Mouse (Mus musculus): ENCODE results near the gene Ppp1r13l. TPM values are rescaled to one million over a fixed set of nuclear protein-coding genes. Genes with fewer than 3 reads are reported as not detected.

The Ppp1r13l gene
- total and polyA plus RNA-seq, 3 experiments, result 1.5 to 15.9 TPM; not detected in 1

- H3K4me1 ChIP-seq (ENCODE audit: control insufficient read depth in 1 of 2, insufficient read depth in 2 of 2, low read length in 2 of 2), result peaks cover 9 to 30% of the 10 kb centered on the region in 2 experiments
- no peak overlapping the region for H3K4me3 ChIP-seq (ENCODE audit: control insufficient read depth in 1 of 2, insufficient read depth in 1 of 2, low read depth in 2 of 2, low read length in 2 of 2)
- TF ChIP-seq ZC3H11A (IDR thresholded peaks at IDR 0.05; ENCODE audit: low read depth, low read length), result no peak
- TF ChIP-seq MYB (IDR thresholded peaks at IDR 0.05; ENCODE audit: low read depth, low read length), result no peak
- TF ChIP-seq ELF1 (IDR thresholded peaks at IDR 0.05; ENCODE audit: low read depth, low read length), result no peak
- TF ChIP-seq TBP (IDR thresholded peaks at IDR 0.05; ENCODE audit: low read depth, low read length), result no peak
- no peak for TF ChIP-seq BHLHE40 (IDR thresholded peaks at IDR 0.05; ENCODE audit: borderline replicate concordance, low read depth, low read length)
- no peak for TF ChIP-seq POLR2AphosphoS2 (IDR thresholded peaks at IDR 0.05; ENCODE audit: low read length)
- TF ChIP-seq USF1 (IDR thresholded peaks at IDR 0.05; ENCODE audit: low read depth, low read length), result no peak
- TF ChIP-seq NELFE (IDR thresholded peaks at IDR 0.05; ENCODE audit: low read depth, low read length), result no peak
- TF ChIP-seq SIN3A (IDR thresholded peaks at IDR 0.05; ENCODE audit: low read length), result no peak
- TF ChIP-seq MAFK (IDR thresholded peaks at IDR 0.05; ENCODE audit: borderline replicate concordance, low read depth, low read length), result no peak
- H3K36me3 ChIP-seq (ENCODE audit: control insufficient read depth in 1 of 2, insufficient read depth in 2 of 2, low read length in 2 of 2), result peaks cover 0 to 12% of the 10 kb centered on the region in 2 experiments; a peak in 2 of 4 replicates
- no peaks in the 10 kb centered on the region for H3K79me2 ChIP-seq (ENCODE audit: control insufficient read depth, insufficient read depth, low read length, poor library complexity)
- no peak overlapping the region for H3K9ac ChIP-seq (ENCODE audit: control insufficient read depth, low read depth, low read length, poor library complexity, severe bottlenecking)
- H3K27me3 ChIP-seq (ENCODE audit: control insufficient read depth in 1 of 2, insufficient read depth in 2 of 2, low read length in 2 of 2), result peaks cover 0 to 2% of the 10 kb centered on the region in 2 experiments; a peak in 1 of 4 replicates
- no peak overlapping the region for H3K27ac ChIP-seq (ENCODE audit: control insufficient read depth, low read depth, low read length)
- DNase-seq (ENCODE audit: low read depth, low spot score), result no peak
- H3K9me3 ChIP-seq (replicated peaks; ENCODE audit: insufficient read depth, low read length), result no peaks in the 10 kb centered on the region
Measured at GRCm38 (mm10) chr7:19322489-19322888, 37.1 kb upstream of the Ppp1r13l start.

- Histone ChIP-seq H3K9ac (ENCODE audit: control insufficient read depth, low read depth, low read length, poor library complexity, severe bottlenecking) (no peak overlapping the region), H3K27me3 (ENCODE audit: control insufficient read depth in 1 of 2, insufficient read depth in 2 of 2, low read length in 2 of 2) (peaks cover 0 to 2% of the 10 kb centered on the region in 2 experiments; a peak in 1 of 4 replicates), H3K27ac (ENCODE audit: control insufficient read depth, low read depth, low read length) (no peak overlapping the region), H3K4me3 (ENCODE audit: control insufficient read depth in 1 of 2, insufficient read depth in 1 of 2, low read depth in 2 of 2, low read length in 2 of 2) (no peak overlapping the region), H3K9me3 (replicated peaks; ENCODE audit: insufficient read depth, low read length) (no peaks in the 10 kb centered on the region), H3K79me2 (ENCODE audit: control insufficient read depth, insufficient read depth, low read length, poor library complexity) (no peaks in the 10 kb centered on the region), H3K4me1 (ENCODE audit: control insufficient read depth in 1 of 2, insufficient read depth in 2 of 2, low read length in 2 of 2) (peaks cover 9 to 27% of the 10 kb centered on the region in 2 experiments), H3K36me3 (ENCODE audit: control insufficient read depth in 1 of 2, insufficient read depth in 2 of 2, low read length in 2 of 2) (peaks cover 0 to 15% of the 10 kb centered on the region in 2 experiments; a peak in 2 of 4 replicates)
- DNase-seq (ENCODE audit: low read depth, low spot score), result no peak
- TF ChIP-seq KAT2A (conservative IDR thresholded peaks at IDR 0.05; ENCODE audit: low read depth, low read length) (no peak), ZNF384 (IDR thresholded peaks at IDR 0.05; ENCODE audit: low read depth, low read length) (no peak), TCF12 (IDR thresholded peaks at IDR 0.05; ENCODE audit: low read depth, low read length) (no peak), RAD21 (IDR thresholded peaks at IDR 0.05; ENCODE audit: low read depth, low read length) (no peak), RCOR1 (IDR thresholded peaks at IDR 0.05; ENCODE audit: low read depth, low read length) (no peak), ZMIZ1 (IDR thresholded peaks at IDR 0.05; ENCODE audit: low read depth, low read length) (no peak), CHD2 (IDR thresholded peaks at IDR 0.05; ENCODE audit: low read length) (no peak), CHD1 (IDR thresholded peaks at IDR 0.05; ENCODE audit: low read depth, low read length) (no peak), ETS1 (IDR thresholded peaks at IDR 0.05; ENCODE audit: low read depth, low read length) (no peak), MAFK (IDR thresholded peaks at IDR 0.05; ENCODE audit: borderline replicate concordance, low read depth, low read length) (no peak), MEF2A (IDR thresholded peaks at IDR 0.05; ENCODE audit: extremely low read depth, insufficient replicate concordance, low read depth, low read length, poor library complexity, severe bottlenecking) (no peak)
Measured at GRCm38 (mm10) chr7:19324221-19324620, 35.3 kb upstream of the Ppp1r13l start.

Measured in MEL (cell line).